Mouse (Mus musculus) lung, adult 18-20 months (tissue): ENCODE measurements around the gene Ccrl2.

Experiments used
- DNase-seq, 2 experiments: peaks; one replicate each; pipeline ENCODE4 v3.0.0; 2022; ENCODE audit warnings: mixed read lengths in 2 of 2

Gene Ccrl2

GRCm38 (mm10) chr9:111058943-111059556 lies 1.7 kb upstream of the Ccrl2 start:
- no peak for DNase-seq

- no peak for DNase-seq
Measured at GRCm38 (mm10) chr9:111057544-111058370, 438 bp upstream of the Ccrl2 start.

- DNase-seq: no peak
Measured at GRCm38 (mm10) chr9:111056519-111056797, 861 bp downstream of the Ccrl2 start.

- no peak for DNase-seq
Measured at GRCm38 (mm10) chr9:111055800-111056518, 1.4 kb downstream of the Ccrl2 start.

- DNase-seq: peak in 1 of 2 experiments; percentile 52
Measured at GRCm38 (mm10) chr9:111054923-111055322, 2.4 kb downstream of the Ccrl2 start.

GRCm38 (mm10) chr9:111048452-111048851 lies 8.9 kb downstream of the Ccrl2 start:
- no peak for DNase-seq

GRCm38 (mm10) chr9:111047266-111047665 lies 10.1 kb downstream of the Ccrl2 start:
- DNase-seq: no peak

GRCm38 (mm10) chr9:111046222-111046621 lies 11.1 kb downstream of the Ccrl2 start:
- DNase-seq: no peak

GRCm38 (mm10) chr9:111042266-111042665 lies 15.1 kb downstream of the Ccrl2 start:
- peak; percentile 43 to 67 for DNase-seq

- DNase-seq: no peak
Measured at GRCm38 (mm10) chr9:111039966-111040365, 17.4 kb downstream of the Ccrl2 start.

- no peak for DNase-seq
Measured at GRCm38 (mm10) chr9:111033717-111034116, 23.6 kb downstream of the Ccrl2 start.

- no peak for DNase-seq
Measured at GRCm38 (mm10) chr9:111026791-111027190, 30.5 kb downstream of the Ccrl2 start.

- peak; percentile 14 to 46 for DNase-seq
Measured at GRCm38 (mm10) chr9:111019022-111019421, 38.3 kb downstream of the Ccrl2 start, which contains the start of gene Ltf. Ltf (plus strand) TSS chr9:111019271.

GRCm38 (mm10) chr9:111015658-111016057 lies 41.7 kb downstream of the Ccrl2 start:
- DNase-seq: no peak

- peak; percentile 46 to 71 for DNase-seq
Measured at GRCm38 (mm10) chr9:111012041-111012440, 45.3 kb downstream of the Ccrl2 start.

GRCm38 (mm10) chr9:111011550-111011949 lies 45.8 kb downstream of the Ccrl2 start:
- DNase-seq: peak; percentile 33

GRCm38 (mm10) chr9:111009763-111010162 lies 47.6 kb downstream of the Ccrl2 start:
- DNase-seq: no peak

- no peak for DNase-seq
Measured at GRCm38 (mm10) chr9:111006544-111006943, 50.8 kb downstream of the Ccrl2 start.
